Mouse (Mus musculus) midbrain, embryonic 10.5 days (tissue): ENCODE results near the gene Rnf169. TPM values are rescaled to one million over a fixed set of nuclear protein-coding genes. Genes with fewer than 3 reads are reported as not detected.

Experiments
- polyA plus RNA-seq: library from polyadenylated mRNA; unstranded; fragments of >200 nt; fragmentation: Nextera tagmentation; extraction: Ambion mirVana; gene quantifications from 2 replicates; pipeline ENCODE4 v1.2.1, GENCODE M21; 2016

The Rnf169 gene
- polyA plus RNA-seq, 1 experiment from 2014 or later = 4.0 TPM

Other genes with a start within 250 kb of the Rnf169 start
- not detected in 2 replicates for gene Olfr521, start 216.9 kb downstream of the Rnf169 start, polyA plus RNA-seq
- gene Neu3, start 152.0 kb downstream of the Rnf169 start, polyA plus RNA-seq = 2.5 TPM in 2 replicates
- 0.27 and 0.38 TPM in 2 replicates for gene Xrra1, start 121.3 kb downstream of the Rnf169 start, polyA plus RNA-seq
- 396 and 411 TPM in 2 replicates for gene Spcs2, start 117.0 kb downstream of the Rnf169 start, polyA plus RNA-seq
- 0.14 and 0.16 TPM in 2 replicates for gene Chrdl2, start 25.7 kb upstream of the Rnf169 start, polyA plus RNA-seq
- 114 and 117 TPM in 2 replicates for gene Pold3, start 141.1 kb upstream of the Rnf169 start, polyA plus RNA-seq
- gene Lipt2, start 178.8 kb upstream of the Rnf169 start, polyA plus RNA-seq = 20.7 and 23.4 TPM in 2 replicates
- 2.9 and 6.7 TPM in 2 replicates for gene Kcne3, start 196.1 kb upstream of the Rnf169 start, polyA plus RNA-seq
- gene Pgm2l1, start 246.9 kb upstream of the Rnf169 start, polyA plus RNA-seq = 4.5 and 7.3 TPM in 2 replicates